Mouse (Mus musculus): ENCODE results near the gene Capn1.

Gene Capn1

DNA sequence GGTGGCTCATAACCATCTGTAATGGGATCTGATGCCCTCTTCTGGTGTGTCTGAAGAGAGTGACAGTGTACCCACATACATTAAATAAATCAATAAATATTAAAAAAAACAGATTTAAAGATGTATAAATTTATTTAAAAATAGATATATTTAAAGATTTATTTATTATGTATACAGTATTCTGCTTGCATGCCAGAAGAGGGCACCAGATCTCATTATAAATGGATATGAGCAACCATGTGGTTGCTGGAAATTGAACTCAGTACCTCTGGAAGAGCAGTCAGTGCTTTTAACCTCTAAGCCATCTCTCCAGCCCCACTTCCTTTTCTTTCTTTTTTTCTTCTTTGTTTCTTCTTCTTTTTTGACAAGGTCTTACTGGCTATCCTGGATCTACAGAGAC, 24.3 kb upstream of the Capn1 start:
- DNase-seq (ENCODE audit: low read depth, low spot score): no peak

GRCm38 (mm10) chr19:6038326-6038725, 22.6 kb upstream of the Capn1 start:
- DNase-seq (ENCODE audit: low read depth, low spot score): no peak

DNA sequence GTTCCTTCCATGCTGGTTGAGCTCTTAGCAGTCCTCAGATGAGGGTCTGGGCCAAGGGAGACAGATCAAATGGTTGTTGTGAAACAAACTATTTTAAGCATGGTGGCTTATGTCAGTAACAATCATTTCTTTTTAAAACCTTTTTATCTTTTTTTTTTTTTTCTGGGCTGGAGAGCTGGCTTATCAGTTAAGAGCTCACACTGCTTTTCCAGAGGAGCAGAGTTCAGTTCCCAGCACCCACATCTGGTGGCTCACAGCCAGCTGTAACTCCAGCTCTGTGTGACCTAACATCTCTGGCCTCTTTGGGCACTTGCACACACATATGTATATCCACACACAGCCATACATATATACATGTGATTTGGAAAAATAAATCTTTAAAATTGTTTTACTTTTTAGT, 22.0 kb upstream of the Capn1 start:
- DNase-seq (ENCODE audit: low read depth, low spot score): no peak

- DNase-seq (ENCODE audit: low read depth, low spot score): no peak
These were observed 20.4 kb upstream of the Capn1 start for GRCm38 (mm10) chr19:6035966-6036585.

DNA sequence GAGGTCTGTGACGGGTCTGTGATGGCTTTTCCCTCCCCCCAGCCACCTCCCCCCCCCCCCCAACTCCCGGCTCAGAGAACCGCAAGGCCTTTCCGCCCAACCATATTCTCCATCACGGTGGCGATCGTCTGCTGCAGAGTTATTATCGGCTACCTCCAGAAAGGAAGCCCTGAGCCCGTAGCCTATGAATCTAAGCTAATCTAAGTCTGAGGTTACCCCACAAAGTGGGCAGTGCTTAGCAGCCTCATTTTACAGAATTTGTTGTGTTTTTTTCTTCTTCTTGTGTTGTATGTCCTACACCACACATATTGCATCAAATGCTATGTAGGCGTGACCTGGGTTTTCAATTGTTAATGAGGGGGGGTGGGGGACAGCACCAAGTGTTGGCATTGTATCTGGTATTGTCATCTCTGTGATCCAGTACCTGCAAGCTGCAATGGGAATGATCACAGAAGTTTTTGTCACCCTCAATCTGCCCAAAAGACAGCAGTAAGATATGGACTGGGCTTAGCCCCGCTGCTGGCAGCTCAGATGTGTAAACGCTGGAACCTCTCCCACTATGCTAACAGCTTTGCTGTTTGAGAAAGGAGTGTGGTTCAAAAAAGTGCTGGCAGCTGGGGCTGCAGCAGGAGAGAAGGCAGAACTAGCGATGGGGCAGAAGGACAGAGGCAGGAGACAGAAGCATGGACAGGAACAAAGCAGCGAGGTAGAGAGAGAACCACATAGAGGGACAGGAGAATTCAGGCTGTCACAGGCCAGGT, 15.0 kb upstream of the Capn1 start:
- DNase-seq (ENCODE audit: low read depth, low spot score): no peak

- no peak for DNase-seq (ENCODE audit: low read depth, low spot score)
These were observed 13.7 kb upstream of the Capn1 start for GRCm38 (mm10) chr19:6029426-6029825.

GRCm38 (mm10) chr19:6028991-6029390, 13.3 kb upstream of the Capn1 start:
- no peak for DNase-seq (ENCODE audit: low read depth, low spot score)

DNA sequence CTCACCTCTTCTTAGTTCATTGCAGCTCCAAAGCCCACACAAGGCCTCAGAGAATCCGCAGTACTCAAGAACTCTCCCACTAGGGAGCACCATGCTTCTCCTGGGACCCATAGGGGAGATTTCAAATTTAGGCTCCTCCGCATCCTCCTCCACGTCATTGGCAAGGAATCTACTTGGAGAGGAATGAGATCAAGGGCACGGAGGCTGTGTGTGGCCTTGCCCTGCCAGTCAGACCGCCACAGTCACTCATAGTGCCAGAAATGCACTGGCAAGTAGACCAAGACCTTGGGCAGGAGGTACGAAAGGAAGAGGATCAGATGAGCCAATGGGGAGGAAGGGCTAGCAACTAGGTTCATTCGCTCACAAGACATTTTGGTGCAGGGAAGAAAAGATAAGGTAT, 8.2 kb upstream of the Capn1 start:
- DNase-seq (ENCODE audit: low read depth, low spot score): no peak

GRCm38 (mm10) chr19:6023059-6023458, 7.4 kb upstream of the Capn1 start:
- no peak for DNase-seq (ENCODE audit: low read depth, low spot score)

GRCm38 (mm10) chr19:6020276-6020675, 4.6 kb upstream of the Capn1 start:
- no peak for DNase-seq (ENCODE audit: low read depth, low spot score)

DNA sequence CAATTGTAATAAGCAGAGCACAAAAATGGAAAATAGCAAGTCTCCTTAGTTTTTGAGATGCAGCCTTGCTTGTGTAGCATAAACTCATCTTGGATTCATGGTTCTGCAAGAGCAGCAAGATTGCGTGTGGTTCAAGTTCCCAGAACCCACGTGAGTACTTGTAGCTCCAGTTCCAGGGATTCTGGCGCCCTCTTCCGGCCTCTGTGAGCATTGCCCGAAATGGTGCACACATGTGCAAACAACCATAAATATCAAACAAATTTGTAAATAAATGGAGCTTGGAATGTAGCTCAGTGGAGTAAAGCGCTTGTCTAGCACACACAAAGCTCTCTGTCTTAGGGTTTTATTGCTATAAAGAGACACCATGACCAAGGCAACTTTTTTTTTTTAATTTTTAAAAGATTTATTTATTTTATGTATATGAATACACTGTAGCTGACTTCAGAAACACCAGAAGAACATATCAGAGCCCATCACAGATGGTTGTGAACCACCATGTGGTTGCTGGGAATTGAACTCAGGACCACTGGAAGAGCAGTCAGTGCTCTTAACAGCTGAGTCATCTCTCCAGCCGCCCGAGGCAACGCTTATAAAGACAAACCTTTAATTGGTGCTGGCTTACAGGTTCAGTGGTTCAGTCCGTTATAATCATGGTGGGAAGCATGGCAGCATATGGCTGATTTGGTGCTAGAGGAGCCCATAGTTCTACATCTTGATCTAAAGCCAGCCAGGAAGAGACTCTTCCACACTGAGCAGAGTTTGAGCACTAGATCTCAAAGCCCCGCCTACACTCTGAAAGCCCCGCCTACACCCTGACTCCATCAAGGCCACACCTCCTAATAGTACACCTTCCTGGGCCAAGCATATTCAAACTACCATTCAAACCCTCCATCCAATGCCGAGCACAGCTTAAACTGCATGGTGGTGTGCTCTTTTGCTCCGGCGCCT, 2.7 kb upstream of the Capn1 start:
- DNase-seq (ENCODE audit: low read depth, low spot score): peak; percentile 87

GRCm38 (mm10) chr19:6016532-6016931, 835 bp upstream of the Capn1 start:
- DNase-seq (ENCODE audit: low read depth, low spot score): peak; percentile 29

GRCm38 (mm10) chr19:6014991-6015510, 646 bp downstream of the Capn1 start:
- peak; percentile 20 for DNase-seq (ENCODE audit: low read depth, low spot score)

DNA sequence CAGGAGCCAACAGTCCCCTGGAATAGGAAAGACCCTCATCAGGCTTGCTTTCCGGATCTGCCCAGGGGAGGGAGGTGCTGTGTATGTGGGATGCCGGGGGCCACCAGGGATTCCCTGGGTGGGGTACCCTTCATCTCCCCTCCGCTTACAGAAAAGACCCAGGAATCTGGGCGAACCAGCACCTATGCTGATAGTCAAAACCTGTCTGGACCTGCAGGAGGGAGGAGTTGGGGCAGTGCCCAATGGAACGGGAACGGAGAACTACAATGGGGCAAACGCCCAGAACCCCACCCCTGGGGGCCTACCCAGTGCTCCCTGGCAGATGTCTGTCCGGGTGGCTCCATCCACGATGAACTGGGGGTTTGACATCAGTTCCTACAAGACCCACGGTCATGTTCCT, 2.0 kb downstream of the Capn1 start:
- no peak for DNase-seq (ENCODE audit: low read depth, low spot score)

DNA sequence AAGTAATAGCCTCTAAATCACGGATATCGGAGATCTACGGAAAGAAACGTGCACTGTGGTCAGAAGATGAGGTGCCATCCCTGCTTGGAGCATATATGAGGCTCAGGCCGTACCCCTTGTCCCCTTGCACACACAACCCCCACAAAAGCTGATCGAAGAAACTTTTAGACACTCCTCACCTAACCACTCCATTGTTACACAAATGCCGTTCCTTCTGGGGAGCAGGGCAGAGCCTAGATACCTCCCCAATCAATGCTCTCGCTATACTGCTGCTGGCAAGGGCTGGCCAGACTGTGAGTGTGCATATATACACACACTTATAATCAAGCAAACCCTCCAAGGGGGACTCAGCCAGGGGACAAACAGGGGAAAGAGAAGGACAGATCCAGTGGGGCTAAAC, 6.6 kb downstream of the Capn1 start:
- no peak for DNase-seq (ENCODE audit: low read depth, low spot score)

DNA sequence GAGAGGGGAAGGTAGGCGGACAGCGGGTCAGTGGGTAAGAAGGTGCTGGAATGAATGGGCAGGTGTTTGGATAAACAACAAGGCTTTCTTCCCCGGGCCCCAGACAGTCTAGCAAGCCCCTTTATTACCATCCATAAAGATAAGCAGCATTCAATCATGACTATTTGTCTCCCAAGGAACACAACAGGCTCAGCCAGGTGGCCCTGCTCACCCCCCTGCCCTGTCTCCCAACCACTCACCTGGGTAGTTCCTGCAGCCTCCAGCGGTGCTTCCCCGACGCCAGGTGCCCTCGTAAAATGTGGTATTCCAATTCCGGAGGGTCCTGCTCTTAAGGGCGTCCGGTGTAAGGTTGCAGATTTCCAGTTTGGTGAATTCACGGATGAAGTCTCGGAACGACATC, 8.7 kb downstream of the Capn1 start:
- peak; percentile 21 for DNase-seq (ENCODE audit: low read depth, low spot score)

DNA sequence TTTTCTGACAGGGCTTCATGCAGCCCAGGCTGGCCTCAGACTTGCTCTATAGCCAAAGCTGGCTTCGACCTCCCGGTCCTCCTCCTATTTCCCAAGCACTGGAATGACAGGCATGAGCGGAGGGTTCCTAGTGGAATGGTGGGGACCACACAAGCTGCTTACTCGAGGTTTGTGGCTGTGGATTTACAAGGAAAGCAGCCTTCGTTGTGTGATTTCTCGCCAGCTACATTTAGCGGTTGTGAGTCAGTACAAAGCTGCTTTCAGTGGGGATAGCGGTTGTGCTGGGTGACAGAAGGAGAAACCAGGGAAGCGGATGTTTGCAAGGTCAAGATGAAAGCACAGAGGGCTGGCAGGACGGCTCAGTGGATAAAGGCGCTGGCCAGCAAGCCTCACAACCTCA, 10.2 kb downstream of the Capn1 start:
- no peak for DNase-seq (ENCODE audit: low read depth, low spot score)

- DNase-seq (ENCODE audit: low read depth, low spot score): no peak
These were observed 15.7 kb downstream of the Capn1 start for GRCm38 (mm10) chr19:5999969-6000368.

- DNase-seq (ENCODE audit: low read depth, low spot score): no peak
These were observed 17.5 kb downstream of the Capn1 start for GRCm38 (mm10) chr19:5998180-5998579.

- DNase-seq (ENCODE audit: low read depth, low spot score): no peak
These were observed 21.0 kb downstream of the Capn1 start for GRCm38 (mm10) chr19:5994711-5995110.

DNA sequence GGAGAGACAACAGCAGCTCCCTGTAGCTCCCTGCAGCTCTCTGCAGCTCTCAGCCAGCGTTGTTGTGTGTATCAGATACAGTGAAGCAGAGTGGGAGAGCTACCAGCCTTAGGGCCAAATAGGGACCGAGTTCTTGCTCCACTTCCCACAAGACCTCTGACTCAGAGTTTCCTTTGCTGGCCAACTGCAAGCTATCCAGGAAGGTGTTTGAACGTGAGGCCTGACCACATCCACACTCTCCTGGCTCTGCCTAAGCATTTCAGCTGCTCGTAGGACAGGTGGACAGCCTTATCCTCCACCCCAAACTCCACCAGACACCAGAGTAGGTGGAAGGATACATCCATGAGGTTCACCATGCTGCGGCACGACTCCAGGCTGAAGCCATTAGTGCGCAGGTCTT, 23.7 kb downstream of the Capn1 start:
- DNase-seq (ENCODE audit: low read depth, low spot score): no peak

- no peak for DNase-seq (ENCODE audit: low read depth, low spot score)
These were observed 24.2 kb downstream of the Capn1 start for GRCm38 (mm10) chr19:5991467-5991866.
